In the genomic region with DNA sequence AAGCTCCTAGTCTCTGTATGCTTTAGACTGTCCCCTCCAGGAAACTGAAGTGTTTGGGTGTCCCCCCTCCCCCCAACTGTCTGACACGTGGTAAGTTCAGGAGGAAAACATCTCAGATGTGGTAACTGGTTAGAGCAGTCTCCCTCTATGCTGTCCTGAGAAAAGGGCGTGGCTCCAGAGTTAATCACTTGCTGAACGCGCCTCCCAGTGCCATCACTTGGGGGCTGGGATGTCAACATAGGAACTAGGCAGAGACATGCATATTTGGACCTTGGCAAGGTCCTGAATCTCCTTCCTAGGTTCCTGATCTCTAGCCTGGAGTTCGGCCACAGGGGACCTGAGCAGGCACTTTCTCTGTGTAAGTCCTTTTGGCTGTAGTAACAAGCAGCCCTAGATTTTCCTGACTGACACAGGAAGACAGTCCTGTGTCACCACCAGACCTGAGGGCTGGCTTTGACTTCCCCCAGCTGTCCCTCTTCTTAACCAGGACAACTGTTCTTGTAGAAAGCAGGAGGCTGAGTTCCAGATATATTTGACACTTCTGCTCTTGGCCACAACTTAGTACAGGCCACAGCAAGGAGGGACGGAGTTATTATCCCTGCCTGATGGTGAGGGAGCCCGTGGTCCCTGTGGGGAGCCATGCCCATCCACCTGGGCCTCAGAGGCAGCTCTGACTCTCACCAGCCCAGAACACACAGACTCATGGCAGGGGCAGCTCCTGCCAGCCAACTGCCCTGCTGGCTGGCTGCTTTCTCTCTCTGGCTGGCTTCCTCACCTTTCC, we compare ENCODE assay signal across 9 mouse cellular contexts. TPM values are rescaled to one million over a fixed set of nuclear protein-coding genes. Genes with fewer than 3 reads are reported as not detected.
A peak's percentile ranks its signal among the peaks of the same experiment; 100 is the strongest.
DNase-seq lines count a peak whose midpoint lies in the region; ATAC-seq and TF ChIP-seq lines count a peak whose summit lies in the region.
"Had no signal": no experiment of that assay in that cellular context is flagged by ENCODE, and none has a peak within 500 bp of the region (broad histone marks: within the 10 kb centered on the region; RNA-seq: fewer than 3 reads in every experiment).

No protein-coding gene starts in this region.

- no peaks in the 10 kb centered on the region for H3K9me3 ChIP-seq in heart, embryonic 13.5 days
- no peaks in the 10 kb centered on the region for H3K9me3 ChIP-seq in midbrain, postnatal 0 days (ENCODE audit: low read length)
- H3K9me3 ChIP-seq: midbrain, embryonic 12.5 days had no signal

- H3K36me3 ChIP-seq in heart, embryonic 13.5 days = peaks cover 13% of the 10 kb centered on the region
- H3K36me3 ChIP-seq in C2C12 (ENCODE audit: control insufficient read depth, insufficient read depth) = no peaks in the 10 kb centered on the region
- H3K36me3 ChIP-seq in liver, adult 2 months (ENCODE audit: control insufficient read depth, insufficient read depth, low read length) = no peaks in the 10 kb centered on the region
- H3K36me3 ChIP-seq in midbrain, postnatal 0 days (ENCODE audit: insufficient read depth, low read length) = peaks cover 9% of the 10 kb centered on the region

- peak overlapping the region; percentile 56; the same call in 1 of the 2 replicates for H3K9ac ChIP-seq in heart, embryonic 13.5 days
- no peak overlapping the region for H3K9ac ChIP-seq in liver, adult 2 months (ENCODE audit: low read depth, low read length)
- H3K9ac ChIP-seq in midbrain, postnatal 0 days (replicated peaks; ENCODE audit: low read length, poor library complexity, severe bottlenecking) = no peak overlapping the region
- H3K9ac ChIP-seq: midbrain, embryonic 12.5 days had no signal

- 15% methylated on average over 7 of the region's 7 CpGs for WGBS in heart, embryonic 13.5 days
- WGBS in liver, adult 2 months = 58% methylated on average over 7 of the region's 7 CpGs
- WGBS in midbrain, postnatal 0 days = 37% methylated on average over 7 of the region's 7 CpGs

- ATAC-seq in heart, embryonic 13.5 days (ENCODE audit: extremely low read depth, insufficient number of reproducible peaks, low FRiP score, low TSS enrichment) = no peak
- no peak for ATAC-seq in midbrain, postnatal 0 days (ENCODE audit: low FRiP score)
- no peak for ATAC-seq in megakaryocyte, adult 5-6 weeks (ENCODE audit: poor library complexity, severe bottlenecking)

- H3K79me3 ChIP-seq in C2C12 (ENCODE audit: low read depth) = no peaks in the 10 kb centered on the region

- H3ac ChIP-seq in C2C12 (ENCODE audit: control insufficient read depth, insufficient read length, low read depth) = peak overlapping the region; percentile 12

- DNase-seq in heart, adult 8-10 months (ENCODE audit: low spot score) = no peak
- peak; percentile 80 for DNase-seq in cerebellum, adult 11-12 months
- peak; percentile 49 for DNase-seq in liver, adult 2 months (ENCODE audit: extremely low read depth, low read depth, low spot score)
- no peak for DNase-seq in left cerebral cortex, adult 9 months (ENCODE audit: low spot score in 2 of 2)
- no peak for DNase-seq in midbrain, postnatal 0 days (ENCODE audit: low spot score)

- H3K79me2 ChIP-seq in C2C12 (ENCODE audit: control insufficient read depth, insufficient read depth) = no peaks in the 10 kb centered on the region
- H3K79me2 ChIP-seq in liver, adult 2 months (ENCODE audit: control insufficient read depth, insufficient read depth, low read length) = no peaks in the 10 kb centered on the region

- H3K27ac ChIP-seq in heart, embryonic 13.5 days (replicated peaks) = 0 out of 2 replicates have a peak overlapping the region, but pooled peaks have one; percentile 7
- no peak overlapping the region for H3K27ac ChIP-seq in liver, adult 2 months (replicated peaks; ENCODE audit: insufficient read depth, low read depth, low read length)
- H3K27ac ChIP-seq in midbrain, postnatal 0 days (ENCODE audit: low read depth, low read length) = no peak overlapping the region
- H3K27ac ChIP-seq: midbrain, embryonic 12.5 days had no signal

- no peak for TF ChIP-seq CTCF in C2C12 (IDR thresholded peaks at IDR 0.05; ENCODE audit: control insufficient read depth, insufficient read depth, insufficient read length)
- no peak for TF ChIP-seq CTCF in liver, adult 2 months (IDR thresholded peaks at IDR 0.05; ENCODE audit: low read depth, low read length)
- TF ChIP-seq CTCF in midbrain, postnatal 0 days (IDR thresholded peaks at IDR 0.05) = no peak

- no peak overlapping the region for H3K4me2 ChIP-seq in heart, embryonic 13.5 days
- no peak overlapping the region for H3K4me2 ChIP-seq in midbrain, postnatal 0 days (ENCODE audit: low read depth, low read length, poor library complexity, severe bottlenecking)
- H3K4me2 ChIP-seq: midbrain, embryonic 12.5 days had no signal

- no peak for TF ChIP-seq POLR2A in liver, adult 2 months (IDR thresholded peaks at IDR 0.05; ENCODE audit: extremely low read depth, insufficient read depth, low read length)

- no peaks in the 10 kb centered on the region for H3K27me3 ChIP-seq in heart, embryonic 13.5 days (replicated peaks)
- H3K27me3 ChIP-seq in C2C12 (ENCODE audit: control insufficient read depth, insufficient read depth, insufficient read length) = no peaks in the 10 kb centered on the region
- no peaks in the 10 kb centered on the region for H3K27me3 ChIP-seq in liver, adult 2 months (ENCODE audit: control insufficient read depth, insufficient read depth, low read length)
- no peaks in the 10 kb centered on the region for H3K27me3 ChIP-seq in midbrain, postnatal 0 days (ENCODE audit: insufficient read depth, low read length)
- H3K27me3 ChIP-seq: midbrain, embryonic 12.5 days had no signal

- peaks cover 20% of the 10 kb centered on the region for H3K4me1 ChIP-seq in heart, embryonic 13.5 days
- H3K4me1 ChIP-seq in liver, adult 2 months (ENCODE audit: control insufficient read depth, insufficient read depth, low read length) = peaks cover 19% of the 10 kb centered on the region
- H3K4me1 ChIP-seq in midbrain, postnatal 0 days (ENCODE audit: insufficient read depth, low read length) = no peaks in the 10 kb centered on the region
- H3K4me1 ChIP-seq: midbrain, embryonic 12.5 days had no signal

- no peak overlapping the region for H3K4me3 ChIP-seq in heart, embryonic 13.5 days
- H3K4me3 ChIP-seq in C2C12 (ENCODE audit: insufficient read depth, poor library complexity, severe bottlenecking) = no peak overlapping the region
- no peak overlapping the region for H3K4me3 ChIP-seq in liver, adult 2 months (ENCODE audit: insufficient read depth, low read depth, low read length)
- no peak overlapping the region for H3K4me3 ChIP-seq in midbrain, postnatal 0 days (ENCODE audit: low read depth, low read length)
- H3K4me3 ChIP-seq: midbrain, embryonic 12.5 days had no signal

TF ChIP-seq in C2C12, 6 proteins besides CTCF, POLR2A, EP300 and RAD21:
- TF ChIP-seq MYOD1 (IDR thresholded peaks at IDR 0.05; ENCODE audit: control insufficient read depth, insufficient read length, low read depth) (no peak), FOSL1 (IDR thresholded peaks at IDR 0.05; ENCODE audit: insufficient read depth, low read length, poor library complexity, severe bottlenecking) (no peak), MAX (IDR thresholded peaks at IDR 0.05) (peak; percentile 6)

RNA-seq across cellular contexts. Expression of a gene that starts 28.9 kb away (rescaled TPM):
- polyA plus RNA-seq in heart, embryonic 13.5 days (2015; fragmentation: Nextera tagmentation; extraction: Ambion mirVana) = 12.2 and 13.5 TPM in 2 replicates
- 10 to 100 TPM; 12.1 to 15.3 (median 13.0) TPM for total RNA-seq in heart, adult 8-10 months (2022)
- 30.8 TPM for polyA plus RNA-seq in C2C12 (2012; fragmentation: generic; extraction: Trizol)
- 6.5 and 7.4 TPM in 2 replicates for total RNA-seq in liver, adult 2 months (2014; rRNA removed)
- polyA plus RNA-seq in liver, adult 2 months (2012; rRNA removed) = 19.8 and 21.1 TPM in 2 replicates
- total RNA-seq in midbrain, postnatal 0 days (2014; rRNA removed) = 1.9 and 3.1 TPM in 2 replicates
- 1.9 and 2.5 TPM in 2 replicates for polyA plus RNA-seq in midbrain, postnatal 0 days (2015; fragmentation: Nextera tagmentation; extraction: Ambion mirVana)
- 13.8 and 16.0 TPM in 2 replicates for total RNA-seq in megakaryocyte, adult 5-6 weeks (2015)
- 7.6 and 9.6 TPM in 2 replicates for total RNA-seq in megakaryocyte, adult 5-6 weeks (2017)

RNA-seq across cellular contexts. Expression of a gene that starts 56.4 kb away (rescaled TPM):
- 25.0 and 25.7 TPM in 2 replicates for polyA plus RNA-seq in heart, embryonic 13.5 days (2015; fragmentation: Nextera tagmentation; extraction: Ambion mirVana)
- 10 to 100 TPM; 21.1 to 25.0 (median 23.2) TPM for total RNA-seq in heart, adult 8-10 months (2022)
- polyA plus RNA-seq in C2C12 (2012; fragmentation: generic; extraction: Trizol) = 14.6 TPM
- total RNA-seq in liver, adult 2 months (2014; rRNA removed) = 22.3 and 28.0 TPM in 2 replicates
- polyA plus RNA-seq in liver, adult 2 months (2012; rRNA removed) = 6.4 and 7.3 TPM in 2 replicates
- total RNA-seq in midbrain, postnatal 0 days (2014; rRNA removed) = 62.8 and 82.4 TPM in 2 replicates
- polyA plus RNA-seq in midbrain, postnatal 0 days (2015; fragmentation: Nextera tagmentation; extraction: Ambion mirVana) = 69.1 and 79.1 TPM in 2 replicates
- 14.1 and 17.4 TPM in 2 replicates for total RNA-seq in megakaryocyte, adult 5-6 weeks (2015)
- 20.9 and 30.4 TPM in 2 replicates for total RNA-seq in megakaryocyte, adult 5-6 weeks (2017)

Comparison
In these comparisons a context has a peak if more than half of its experiments do, and no peak if none do; other contexts are left out.
1. DNase-seq: peak in cerebellum, adult 11-12 months (single experiment) and liver, adult 2 months (single experiment); none in heart, adult 8-10 months (single experiment), left cerebral cortex, adult 9 months (0 of 2) and midbrain, postnatal 0 days (single experiment).